Mouse (Mus musculus) R1 (cell line): ENCODE measurements at regions not wholly inside any gene's neighbourhood (a gene's known extent, or its start where the extent isn't known, plus 50 kb on each side); places are given as distances from the start of the nearest gene placed in this dataset.

Experiments
- DNase-seq: peaks from one replicate; pipeline ENCODE4 v3.0.0-alpha.2; 2018; ENCODE audit warnings: low read depth, low spot score

DNA sequence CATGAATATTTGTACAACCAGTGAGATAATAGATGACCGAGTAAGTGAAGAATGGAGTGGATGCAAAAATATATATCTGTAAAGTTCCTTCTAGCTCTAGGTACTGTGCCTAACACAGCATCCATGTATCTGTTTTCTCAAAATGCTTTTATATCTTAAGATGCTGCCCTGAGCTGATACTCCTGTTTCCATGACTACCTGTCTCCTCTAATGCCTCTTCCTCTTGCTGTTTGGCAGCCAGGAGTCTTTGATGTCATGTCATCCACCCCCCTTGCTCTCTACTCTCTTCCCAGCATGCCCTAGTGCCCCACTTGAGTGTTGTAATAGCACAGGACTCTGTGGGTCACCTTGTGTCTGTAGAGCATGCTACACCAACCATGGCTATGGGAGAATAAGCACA lies 95.2 kb upstream of the Id4 start:
- DNase-seq: peak; percentile 31

DNA sequence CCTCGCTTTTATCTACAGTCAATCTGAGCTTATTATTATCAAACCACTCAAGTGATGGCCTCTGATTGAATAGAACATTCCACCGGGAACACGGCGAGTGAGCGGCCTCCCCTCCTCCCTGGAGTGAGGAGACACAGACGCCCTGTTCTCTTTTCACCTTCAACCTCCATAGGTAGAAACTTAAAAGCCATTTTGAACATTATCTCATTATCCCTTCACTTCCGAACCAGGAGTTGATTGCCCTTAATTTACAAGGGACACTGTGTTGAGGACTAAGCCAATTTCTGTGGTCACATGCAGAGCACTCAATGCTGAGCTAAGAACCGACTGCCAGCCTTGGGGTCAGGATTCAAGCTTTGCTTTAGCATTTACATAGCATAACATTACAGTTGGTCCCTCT lies 93.1 kb upstream of the Id4 start:
- DNase-seq: peak; percentile 25

GRCm38 (mm10) chr13:48171309-48171953 lies 89.6 kb upstream of the Id4 start:
- peak; percentile 39 for DNase-seq

DNA sequence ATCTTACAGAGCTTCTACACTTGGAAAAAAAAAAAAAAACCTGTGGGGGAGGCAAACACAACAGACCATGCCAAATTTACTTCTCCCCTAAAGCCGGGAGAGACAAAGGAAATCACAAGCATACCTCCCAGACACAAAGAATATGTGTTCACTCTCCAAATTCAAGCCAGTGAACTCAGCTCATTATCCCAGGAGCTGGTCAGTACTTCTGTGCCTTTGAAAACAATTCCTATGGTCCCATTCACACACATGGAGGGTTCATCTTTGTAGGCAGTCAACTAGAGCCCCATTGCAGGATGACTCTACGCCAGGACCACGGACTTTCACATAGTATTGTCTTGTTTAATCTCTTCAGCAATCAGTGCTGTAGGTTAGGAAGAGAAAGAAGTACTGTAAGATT lies 89.0 kb upstream of the Id4 start:
- DNase-seq: no peak

GRCm38 (mm10) chr13:48192476-48192875 lies 68.6 kb upstream of the Id4 start:
- DNase-seq: peak; percentile 36

DNA sequence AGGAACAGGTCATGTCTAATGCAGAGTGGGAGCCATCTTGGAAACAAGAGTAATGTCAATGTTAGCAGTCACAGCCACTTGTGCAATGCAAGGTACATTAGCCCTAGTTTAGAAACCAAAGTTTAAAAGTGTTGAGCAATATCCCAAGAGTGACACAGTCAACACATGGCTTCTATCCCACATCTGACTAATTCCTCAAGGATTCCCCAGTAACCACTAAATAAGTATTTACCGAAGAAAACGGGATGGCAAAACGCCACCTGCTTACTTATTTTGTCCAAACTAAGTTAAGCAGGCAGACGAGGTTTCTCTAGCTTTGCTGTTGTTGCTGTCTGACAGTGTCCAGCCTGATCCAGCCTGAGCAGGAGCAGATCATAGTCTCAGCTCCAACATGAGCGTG lies 67.1 kb upstream of the Id4 start:
- no peak for DNase-seq

DNA sequence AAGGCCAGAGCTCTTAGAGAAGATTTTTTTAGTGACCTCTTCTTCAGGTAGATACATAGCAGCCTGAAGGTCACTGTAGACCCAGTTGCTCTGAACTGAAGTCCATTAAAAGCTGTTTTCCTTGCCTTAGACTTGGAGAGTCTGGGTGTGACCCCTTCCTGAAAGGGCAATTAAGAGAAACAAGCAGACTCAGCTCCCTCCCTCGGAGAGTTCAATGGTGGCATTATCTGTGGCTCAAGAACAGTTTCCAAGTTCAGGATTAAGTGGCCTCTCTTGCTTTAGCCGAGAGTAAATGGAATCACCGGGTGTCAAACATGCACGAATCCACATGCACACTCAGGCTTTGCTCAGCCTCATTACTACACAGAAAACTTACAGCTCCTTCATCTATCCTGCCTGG lies 53.2 kb upstream of the Id4 start:
- peak; percentile 24 for DNase-seq
